Mouse (Mus musculus): ENCODE measurements around the gene Slc4a4. TPM values are rescaled to one million over a fixed set of nuclear protein-coding genes. Genes with fewer than 3 reads are reported as not detected.
A peak's percentile ranks its signal among the peaks of the same experiment; 100 is the strongest.

Slc4a4 gene
- polyA plus RNA-seq, 1 experiment = 0.04 TPM

DNA sequence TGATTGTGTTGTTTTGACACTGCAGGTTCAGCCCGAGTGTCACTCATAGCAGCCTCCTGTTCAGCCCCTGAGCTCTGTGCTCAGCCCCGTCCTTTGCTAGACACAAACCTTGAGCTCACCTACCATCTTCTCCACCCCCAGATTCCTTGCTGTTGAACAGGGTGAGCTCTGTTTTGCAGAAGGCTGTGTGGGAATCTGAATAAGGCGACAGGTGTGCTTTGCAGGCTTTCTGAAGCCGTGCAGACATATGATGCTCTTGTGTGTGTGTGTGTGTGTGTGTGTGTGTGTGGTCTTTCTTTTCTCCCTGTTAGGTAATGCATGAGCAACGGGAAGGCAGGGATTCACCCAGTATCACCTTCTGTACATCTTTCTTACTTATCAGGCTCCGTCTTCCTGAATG lies 241.6 kb downstream of the Slc4a4 start:
- Histone ChIP-seq H3ac (ENCODE audit: control insufficient read depth, insufficient read length) (no peak overlapping the region), H3K79me2 (ENCODE audit: control insufficient read depth, insufficient read depth) (no peaks in the 10 kb centered on the region), H3K27me3 (ENCODE audit: control insufficient read depth, insufficient read depth, insufficient read length) (no peaks in the 10 kb centered on the region), H3K36me3 (ENCODE audit: control insufficient read depth, insufficient read depth) (no peaks in the 10 kb centered on the region), H3K4me3 (no peak overlapping the region), H3K4me2 (ENCODE audit: low read depth) (no peak overlapping the region)
- TF ChIP-seq MYOG (IDR thresholded peaks at IDR 0.05; ENCODE audit: control insufficient read depth in 1 of 3, insufficient read depth in 1 of 3, insufficient read length in 2 of 3, low read depth in 2 of 3) (no peak), MYOD1 (IDR thresholded peaks at IDR 0.05; ENCODE audit: control insufficient read depth in 1 of 3, insufficient read length in 2 of 3, low read depth in 2 of 3) (no peak), POLR2AphosphoS2 (IDR thresholded peaks at IDR 0.05; ENCODE audit: insufficient read length, low read depth) (no peak), MAX (IDR thresholded peaks at IDR 0.05; ENCODE audit: low read depth) (no peak), SRF (IDR thresholded peaks at IDR 0.05; ENCODE audit: control insufficient read depth, insufficient read length, low read depth) (no peak), USF1 (IDR thresholded peaks at IDR 0.05; ENCODE audit: low read depth) (no peak), CEBPB (IDR thresholded peaks at IDR 0.05; ENCODE audit: insufficient read depth, poor library complexity, severe bottlenecking) (no peak), REST (IDR thresholded peaks at IDR 0.05; ENCODE audit: insufficient read depth, insufficient read length) (no peak), TCF12 (IDR thresholded peaks at IDR 0.05; ENCODE audit: insufficient read depth, poor library complexity, severe bottlenecking) (no peak), TCF3 (IDR thresholded peaks at IDR 0.05; ENCODE audit: insufficient read length, low read depth) (no peak), E2F4 (IDR thresholded peaks at IDR 0.05; ENCODE audit: insufficient read depth) (no peak), POLR2A (IDR thresholded peaks at IDR 0.05; ENCODE audit: insufficient read length, low read depth) (no peak)

GRCm38 (mm10) chr5:89135776-89136175 lies 249.2 kb downstream of the Slc4a4 start:
- H3K4me3 ChIP-seq = no peak overlapping the region
- no peaks in the 10 kb centered on the region for H3K36me3 ChIP-seq (ENCODE audit: control insufficient read depth, insufficient read depth)
- H3K27me3 ChIP-seq (ENCODE audit: control insufficient read depth, insufficient read depth, insufficient read length) = no peaks in the 10 kb centered on the region
- H3K4me2 ChIP-seq (ENCODE audit: low read depth) = no peak overlapping the region
- no peak overlapping the region for H3ac ChIP-seq (ENCODE audit: control insufficient read depth, insufficient read length)
- no peaks in the 10 kb centered on the region for H3K79me2 ChIP-seq (ENCODE audit: control insufficient read depth, insufficient read depth)
- TF ChIP-seq SRF (IDR thresholded peaks at IDR 0.05; ENCODE audit: control insufficient read depth, insufficient read length, low read depth) = no peak
- no peak for TF ChIP-seq MYOD1 (IDR thresholded peaks at IDR 0.05; ENCODE audit: control insufficient read depth in 1 of 3, insufficient read length in 2 of 3, low read depth in 2 of 3)

DNA sequence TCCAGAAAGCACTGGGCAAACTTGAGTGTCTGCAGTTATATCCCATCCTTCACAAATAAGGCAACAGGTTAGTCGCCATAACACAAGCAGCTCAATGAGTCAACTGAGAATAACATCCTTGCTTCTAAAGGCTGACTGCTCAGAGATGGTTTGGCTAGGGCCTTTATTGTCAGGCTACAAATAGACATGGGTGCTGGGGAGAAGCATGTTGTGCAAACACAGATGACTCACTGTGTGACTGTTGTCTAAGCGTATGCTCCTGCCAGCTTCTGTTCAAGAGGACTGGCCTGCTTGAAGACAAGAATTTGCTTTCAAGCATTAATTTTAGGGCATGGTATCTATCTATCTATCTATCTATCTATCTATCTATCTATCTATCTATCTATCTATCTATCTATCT lies 253.5 kb downstream of the Slc4a4 start:
- H3K79me2 ChIP-seq (ENCODE audit: control insufficient read depth, insufficient read depth) = no peaks in the 10 kb centered on the region
- no peak for TF ChIP-seq MAX (IDR thresholded peaks at IDR 0.05; ENCODE audit: low read depth)
- TF ChIP-seq TCF3 (IDR thresholded peaks at IDR 0.05; ENCODE audit: insufficient read length, low read depth) = no peak
- no peak for TF ChIP-seq E2F4 (IDR thresholded peaks at IDR 0.05; ENCODE audit: insufficient read depth)
- TF ChIP-seq CEBPB (IDR thresholded peaks at IDR 0.05; ENCODE audit: insufficient read depth, poor library complexity, severe bottlenecking) = 0 out of 2 replicates have a peak, but pooled peaks have one; percentile 7
- no peak for TF ChIP-seq REST (IDR thresholded peaks at IDR 0.05; ENCODE audit: insufficient read depth, insufficient read length)
- no peak overlapping the region for H3K4me2 ChIP-seq (ENCODE audit: low read depth)
- no peak overlapping the region for H3K4me3 ChIP-seq
- H3K27me3 ChIP-seq (ENCODE audit: control insufficient read depth, insufficient read depth, insufficient read length) = no peaks in the 10 kb centered on the region
- H3K36me3 ChIP-seq (ENCODE audit: control insufficient read depth, insufficient read depth) = no peaks in the 10 kb centered on the region
- H3ac ChIP-seq (ENCODE audit: control insufficient read depth, insufficient read length) = no peak overlapping the region

- no peaks in the 10 kb centered on the region for H3K27me3 ChIP-seq (ENCODE audit: control insufficient read depth, insufficient read depth, insufficient read length)
- no peak overlapping the region for H3K4me3 ChIP-seq
- no peak overlapping the region for H3ac ChIP-seq (ENCODE audit: control insufficient read depth, insufficient read length)
- H3K36me3 ChIP-seq (ENCODE audit: control insufficient read depth, insufficient read depth) = no peaks in the 10 kb centered on the region
- TF ChIP-seq MAX (IDR thresholded peaks at IDR 0.05; ENCODE audit: low read depth) (no peak), MYOD1 (IDR thresholded peaks at IDR 0.05; ENCODE audit: control insufficient read depth in 1 of 3, insufficient read length in 2 of 3, low read depth in 2 of 3) (no peak), TCF3 (IDR thresholded peaks at IDR 0.05; ENCODE audit: insufficient read length, low read depth) (no peak), USF1 (IDR thresholded peaks at IDR 0.05; ENCODE audit: low read depth) (no peak), SRF (IDR thresholded peaks at IDR 0.05; ENCODE audit: control insufficient read depth, insufficient read length, low read depth) (no peak), TCF12 (IDR thresholded peaks at IDR 0.05; ENCODE audit: insufficient read depth, poor library complexity, severe bottlenecking) (no peak), E2F4 (IDR thresholded peaks at IDR 0.05; ENCODE audit: insufficient read depth) (no peak), REST (IDR thresholded peaks at IDR 0.05; ENCODE audit: insufficient read depth, insufficient read length) (no peak), POLR2AphosphoS2 (IDR thresholded peaks at IDR 0.05; ENCODE audit: insufficient read length, low read depth) (no peak), POLR2A (IDR thresholded peaks at IDR 0.05; ENCODE audit: insufficient read length, low read depth) (no peak), MYOG (IDR thresholded peaks at IDR 0.05; ENCODE audit: control insufficient read depth in 1 of 3, insufficient read depth in 1 of 3, insufficient read length in 2 of 3, low read depth in 2 of 3) (no peak)
- H3K79me2 ChIP-seq (ENCODE audit: control insufficient read depth, insufficient read depth) = no peaks in the 10 kb centered on the region
- no peak overlapping the region for H3K4me2 ChIP-seq (ENCODE audit: low read depth)
These were observed 255.1 kb downstream of the Slc4a4 start for GRCm38 (mm10) chr5:89141761-89142160.

- no peaks in the 10 kb centered on the region for H3K36me3 ChIP-seq (ENCODE audit: control insufficient read depth, insufficient read depth)
- no peak overlapping the region for H3K4me3 ChIP-seq
- H3ac ChIP-seq (ENCODE audit: control insufficient read depth, insufficient read length) = no peak overlapping the region
- no peak overlapping the region for H3K4me2 ChIP-seq (ENCODE audit: low read depth)
- H3K27me3 ChIP-seq (ENCODE audit: control insufficient read depth, insufficient read depth, insufficient read length) = no peaks in the 10 kb centered on the region
- TF ChIP-seq TCF3 (IDR thresholded peaks at IDR 0.05; ENCODE audit: insufficient read length, low read depth) (no peak), REST (IDR thresholded peaks at IDR 0.05; ENCODE audit: insufficient read depth, insufficient read length) (no peak), MYOD1 (IDR thresholded peaks at IDR 0.05; ENCODE audit: control insufficient read depth in 1 of 3, insufficient read length in 2 of 3, low read depth in 2 of 3) (no peak), CEBPB (IDR thresholded peaks at IDR 0.05; ENCODE audit: insufficient read depth, poor library complexity, severe bottlenecking) (no peak), TCF12 (IDR thresholded peaks at IDR 0.05; ENCODE audit: insufficient read depth, poor library complexity, severe bottlenecking) (no peak), POLR2AphosphoS2 (IDR thresholded peaks at IDR 0.05; ENCODE audit: insufficient read length, low read depth) (no peak), POLR2A (IDR thresholded peaks at IDR 0.05; ENCODE audit: insufficient read length, low read depth) (no peak), USF1 (IDR thresholded peaks at IDR 0.05; ENCODE audit: low read depth) (no peak), E2F4 (IDR thresholded peaks at IDR 0.05; ENCODE audit: insufficient read depth) (no peak), MAX (IDR thresholded peaks at IDR 0.05; ENCODE audit: low read depth) (no peak), MYOG (IDR thresholded peaks at IDR 0.05; ENCODE audit: control insufficient read depth in 1 of 3, insufficient read depth in 1 of 3, insufficient read length in 2 of 3, low read depth in 2 of 3) (no peak), SRF (IDR thresholded peaks at IDR 0.05; ENCODE audit: control insufficient read depth, insufficient read length, low read depth) (no peak)
- H3K79me2 ChIP-seq (ENCODE audit: control insufficient read depth, insufficient read depth) = no peaks in the 10 kb centered on the region
These were observed 259.7 kb downstream of the Slc4a4 start for GRCm38 (mm10) chr5:89146276-89146675.
